10 mouse cellular contexts compared by ENCODE assay signal in genomic region chr16:92654294-92654950, GRCm38 (mm10).
DNase-seq lines count a peak whose midpoint lies in the region; ATAC-seq lines count a peak whose summit lies in the region.
"Had no signal": no experiment of that assay in that cellular context is flagged by ENCODE, and none has a peak within 500 bp of the region (broad histone marks: within the 10 kb centered on the region; RNA-seq: fewer than 3 reads in every experiment).

No protein-coding gene starts in this region.

- 50% methylated on average over 5 of the region's 5 CpGs for WGBS in heart, embryonic 16.5 days
- 48% methylated on average over 5 of the region's 5 CpGs for WGBS in limb, embryonic 11.5 days
- WGBS in liver, embryonic 11.5 days, result 66% methylated on average over 5 of the region's 5 CpGs

- no peak for ATAC-seq in heart, embryonic 16.5 days (replicated peaks; ENCODE audit: extremely low read depth, insufficient read depth, low FRiP score)
- peak; percentile 49; the same call in 1 of the 2 replicates for ATAC-seq in limb, embryonic 11.5 days (ENCODE audit: insufficient number of reproducible peaks, low FRiP score, low TSS enrichment, low read depth)
- ATAC-seq in liver, embryonic 11.5 days (replicated peaks; ENCODE audit: low FRiP score), result no peak

- DNase-seq in heart, postnatal 4 days, result no peak
- DNase-seq in 3134 (ENCODE audit: extremely low read depth, insufficient read length, low spot score), result peak; percentile 74
- DNase-seq in Muller cell, postnatal 12 days (ENCODE audit: inconsistent ontology term), result peak; percentile 80
- no peak for DNase-seq in limb, embryonic 11.5 days (ENCODE audit: low spot score)
- DNase-seq in ovary, adult 18-20 months (ENCODE audit: low spot score), result no peak
- DNase-seq in liver, embryonic 11.5 days (ENCODE audit: low spot score), result no peak
- DNase-seq: thymus, adult 2 months had no signal

- no peaks in the 10 kb centered on the region for H3K4me1 ChIP-seq in heart, embryonic 16.5 days (ENCODE audit: control insufficient read depth, insufficient read depth, low read length)
- H3K4me1 ChIP-seq in limb, embryonic 11.5 days (ENCODE audit: control insufficient read depth, insufficient read depth, low read length), result peaks cover 27% of the 10 kb centered on the region; the same call in 1 of the 2 replicates
- no peaks in the 10 kb centered on the region; the same call in 1 of the 2 replicates for H3K4me1 ChIP-seq in liver, embryonic 11.5 days (replicated peaks; ENCODE audit: control insufficient read depth, insufficient read depth, low read length)
- H3K4me1 ChIP-seq: neural tube, embryonic 13.5 days had no signal

- 0 out of 2 replicates have a peak, but pooled peaks cover 2% of the 10 kb centered on the region for H3K27me3 ChIP-seq in heart, embryonic 16.5 days (ENCODE audit: control insufficient read depth, insufficient read depth, low read length)
- no peaks in the 10 kb centered on the region for H3K27me3 ChIP-seq in limb, embryonic 11.5 days (ENCODE audit: control insufficient read depth, insufficient read depth, low read length)
- H3K27me3 ChIP-seq in liver, embryonic 11.5 days (replicated peaks; ENCODE audit: control insufficient read depth, insufficient read depth, low read length), result no peaks in the 10 kb centered on the region
- H3K27me3 ChIP-seq: neural tube, embryonic 13.5 days had no signal

- no peak overlapping the region for H3K9ac ChIP-seq in heart, embryonic 16.5 days (ENCODE audit: low read length)
- H3K9ac ChIP-seq in limb, embryonic 11.5 days (ENCODE audit: low read length), result no peak overlapping the region
- no peak overlapping the region for H3K9ac ChIP-seq in liver, embryonic 11.5 days (ENCODE audit: low read depth, low read length)
- H3K9ac ChIP-seq: neural tube, embryonic 13.5 days had no signal

- peak overlapping the region; percentile 29; the same call in 1 of the 2 replicates for H3K27ac ChIP-seq in heart, embryonic 16.5 days (ENCODE audit: low read length)
- peak overlapping the region; percentile 56; the same call in 1 of the 2 replicates for H3K27ac ChIP-seq in limb, embryonic 11.5 days (replicated peaks; ENCODE audit: low read depth, low read length)
- no peak overlapping the region for H3K27ac ChIP-seq in liver, embryonic 11.5 days (ENCODE audit: low read depth, low read length)
- H3K27ac ChIP-seq: midbrain, embryonic 10.5 days; neural tube, embryonic 13.5 days had no signal

- H3K9me3 ChIP-seq in heart, embryonic 16.5 days (replicated peaks; ENCODE audit: control insufficient read depth, low read length), result no peaks in the 10 kb centered on the region
- H3K9me3 ChIP-seq in limb, embryonic 11.5 days (ENCODE audit: control insufficient read depth, low read length), result no peaks in the 10 kb centered on the region
- H3K9me3 ChIP-seq in liver, embryonic 11.5 days (ENCODE audit: control insufficient read depth, low read length), result no peaks in the 10 kb centered on the region
- H3K9me3 ChIP-seq: midbrain, embryonic 10.5 days; neural tube, embryonic 13.5 days had no signal

- H3K4me2 ChIP-seq in heart, embryonic 16.5 days (ENCODE audit: low read depth, low read length), result no peak overlapping the region
- peak overlapping the region; percentile 12; the same call in 1 of the 2 replicates for H3K4me2 ChIP-seq in limb, embryonic 11.5 days (ENCODE audit: low read depth, severe bottlenecking)
- no peak overlapping the region for H3K4me2 ChIP-seq in liver, embryonic 11.5 days
- H3K4me2 ChIP-seq: neural tube, embryonic 13.5 days had no signal

- no peaks in the 10 kb centered on the region for H3K36me3 ChIP-seq in heart, embryonic 16.5 days (ENCODE audit: control insufficient read depth, insufficient read depth)
- H3K36me3 ChIP-seq in limb, embryonic 11.5 days (ENCODE audit: control insufficient read depth, insufficient read depth, low read length), result no peaks in the 10 kb centered on the region
- H3K36me3 ChIP-seq in liver, embryonic 11.5 days (ENCODE audit: control insufficient read depth, insufficient read depth, low read length), result no peaks in the 10 kb centered on the region
- H3K36me3 ChIP-seq: midbrain, embryonic 10.5 days; neural tube, embryonic 13.5 days had no signal

- H3K4me3 ChIP-seq in heart, embryonic 16.5 days (ENCODE audit: low read length), result no peak overlapping the region
- no peak overlapping the region for H3K4me3 ChIP-seq in limb, embryonic 11.5 days (ENCODE audit: low read depth, low read length)
- H3K4me3 ChIP-seq in liver, embryonic 11.5 days (ENCODE audit: low read depth, low read length), result no peak overlapping the region
- H3K4me3 ChIP-seq: midbrain, embryonic 10.5 days; neural tube, embryonic 13.5 days had no signal

Comparison
In these comparisons a context has a peak if more than half of its experiments do, and no peak if none do; other contexts are left out.
1. DNase-seq: peak in 3134 (single experiment) and Muller cell, postnatal 12 days (single experiment); none in heart, postnatal 4 days (single experiment), limb, embryonic 11.5 days (single experiment), ovary, adult 18-20 months (single experiment) and liver, embryonic 11.5 days (single experiment).